Mouse (Mus musculus): ENCODE measurements around the gene Tom1. TPM values are rescaled to one million over a fixed set of nuclear protein-coding genes. Genes with fewer than 3 reads are reported as not detected.
A peak's percentile ranks its signal among the peaks of the same experiment; 100 is the strongest.

Gene Tom1
- 10 to 100 TPM; 13.7 to 24.0 (median 15.1) TPM for polyA plus RNA-seq (2017; shearing (Covaris generic))

DNA sequence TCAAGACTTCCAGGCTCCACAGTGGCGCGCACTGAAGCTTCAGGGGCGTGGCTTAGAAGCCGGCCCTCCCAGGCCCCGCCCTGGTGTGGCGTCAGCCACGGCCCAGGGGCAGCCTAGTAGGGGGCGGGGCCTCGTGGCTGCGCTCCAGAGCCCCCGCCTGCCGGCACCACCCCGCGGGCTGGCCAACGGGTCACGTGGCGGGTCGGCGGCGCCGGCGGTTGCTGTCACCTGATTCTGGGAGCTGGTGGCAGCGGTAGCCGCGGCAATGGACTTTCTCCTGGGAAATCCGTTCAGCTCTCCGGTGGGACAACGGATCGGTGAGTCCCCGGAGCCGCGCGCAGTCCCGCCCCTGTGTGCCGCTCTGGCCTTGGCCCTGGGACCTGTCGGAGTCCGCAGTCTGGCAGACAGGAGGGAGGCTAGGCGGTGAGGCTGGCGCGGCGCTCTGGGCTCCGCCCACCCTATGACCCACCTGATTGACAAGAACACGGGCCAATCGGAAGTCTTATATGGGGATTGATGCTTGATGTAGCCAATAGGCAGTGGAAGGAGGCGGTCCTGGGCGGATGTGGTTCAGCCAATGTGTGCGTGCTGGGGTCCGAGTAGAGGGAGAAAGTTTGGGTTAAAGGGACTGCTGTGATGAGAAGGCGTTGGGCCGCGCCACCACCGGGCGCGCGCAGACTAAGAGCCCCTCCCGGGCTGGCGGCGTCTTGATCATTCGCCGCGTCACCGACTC lies at the start of gene Tom1:
Tom1 (plus strand) TSS at position 195 of the 733 bp plus-strand sequence.
- ATAC-seq = peak; percentile 95

DNA sequence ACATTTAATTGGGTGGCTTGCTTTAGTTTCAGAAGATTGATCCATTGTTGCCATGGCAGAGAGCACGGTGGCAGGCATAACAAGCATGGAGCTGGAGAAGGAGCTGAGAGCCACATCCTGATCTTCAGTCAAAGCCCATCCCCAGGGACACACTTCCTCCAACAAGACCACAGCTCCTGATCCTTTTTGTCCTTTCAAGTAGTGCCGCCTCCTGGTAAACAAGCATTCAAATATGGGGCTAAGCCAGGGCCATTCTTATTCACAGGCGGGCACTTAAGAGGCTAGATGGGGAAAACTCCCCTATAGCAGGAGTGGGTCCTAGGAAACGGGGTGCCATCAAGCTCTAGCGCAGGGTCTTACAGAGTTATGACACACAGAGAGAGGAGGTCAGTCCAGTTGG lies 46.1 kb upstream of the Tom1 start:
- ATAC-seq = no peak

DNA sequence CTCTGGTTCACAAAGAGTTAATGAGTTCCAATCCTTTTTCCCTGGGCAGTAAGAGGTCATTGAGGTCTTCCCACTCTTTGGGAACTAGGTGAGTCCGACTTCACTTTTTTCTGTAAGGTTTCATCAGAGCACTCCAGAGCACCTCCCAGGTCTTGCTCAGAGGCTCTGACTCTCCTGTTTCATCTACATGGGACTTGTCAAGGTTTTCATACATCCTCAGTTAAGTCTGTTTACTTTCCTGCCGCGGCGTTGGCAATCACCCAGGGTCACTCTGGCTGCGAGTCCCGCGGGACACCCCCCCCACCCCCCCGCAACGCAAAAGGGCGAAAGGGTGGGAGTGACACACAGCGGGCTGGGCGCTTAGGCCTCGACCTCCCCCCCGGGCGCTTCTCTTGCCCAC lies 43.5 kb upstream of the Tom1 start:
- ATAC-seq = no peak

DNA sequence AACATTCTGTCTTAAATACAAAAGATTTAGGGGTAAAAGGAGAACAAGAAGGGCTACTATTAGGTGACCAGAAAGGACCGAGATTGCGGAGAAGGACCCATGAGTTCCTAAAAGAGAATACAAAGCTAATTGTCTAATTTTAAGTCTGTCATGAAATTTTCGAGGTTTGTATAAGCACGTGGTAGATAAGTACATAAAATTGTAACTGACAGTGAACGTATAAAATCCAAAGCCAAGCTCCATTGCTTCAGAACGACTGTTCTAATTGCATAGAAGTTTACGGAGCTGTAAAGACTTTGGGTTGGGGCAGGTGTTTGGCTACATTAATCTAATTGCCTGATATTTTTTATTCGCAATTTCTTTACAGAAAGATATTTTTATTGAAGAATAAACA lies 40.4 kb upstream of the Tom1 start, which contains the start of gene Hmgxb4:
Hmgxb4 (plus strand) TSS at position 276 of the 394 bp plus-strand sequence.
- ATAC-seq = peak; percentile 8

DNA sequence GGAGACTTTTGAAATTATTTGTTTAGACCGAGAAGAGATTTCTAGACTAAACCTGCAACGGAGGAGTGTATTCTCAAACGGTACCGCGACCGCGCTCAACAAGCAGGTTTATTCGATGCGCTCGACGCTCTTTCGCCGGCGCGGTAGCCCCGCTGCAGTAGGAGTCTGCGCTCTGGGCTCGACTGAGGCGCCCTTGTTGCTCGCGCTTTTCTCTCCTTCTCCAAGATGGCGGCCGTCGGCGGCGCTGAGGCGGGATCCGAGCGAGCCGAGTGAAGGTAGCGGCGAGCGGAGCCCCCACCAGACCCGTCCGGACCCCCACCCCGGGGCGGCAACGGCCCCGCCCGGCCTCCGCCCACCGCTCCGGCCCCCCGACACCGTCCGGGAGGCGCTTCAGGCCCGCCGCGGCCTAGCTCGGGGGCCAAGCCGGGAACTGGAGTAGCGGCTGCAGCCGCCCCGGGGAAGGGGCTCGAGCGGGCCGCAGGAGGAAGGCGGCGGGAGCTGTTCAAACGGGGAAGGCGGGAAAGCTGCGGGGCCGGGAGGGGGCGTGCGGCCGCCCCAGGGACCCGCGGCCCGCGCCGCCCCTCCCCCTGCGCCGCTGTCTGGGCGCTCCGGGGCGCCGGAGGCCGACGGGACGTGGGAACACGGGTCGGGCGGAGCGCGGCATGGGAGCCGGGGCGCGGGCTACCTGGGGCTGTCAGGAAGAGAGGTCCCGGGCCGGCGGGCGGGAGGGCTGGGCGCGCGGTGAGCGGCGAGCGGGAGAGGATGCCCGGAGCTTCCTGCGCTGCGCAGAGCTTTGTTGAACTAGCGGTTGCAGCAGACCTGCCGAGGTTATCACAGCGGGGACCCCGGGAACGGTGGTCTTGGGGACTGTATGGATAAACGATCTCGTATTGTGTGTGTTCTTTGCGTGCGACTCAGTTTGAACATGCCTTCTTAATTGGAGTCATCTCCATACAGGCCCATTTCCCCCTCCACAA lies 39.7 kb upstream of the Tom1 start:
- ATAC-seq = peak; percentile 96

DNA sequence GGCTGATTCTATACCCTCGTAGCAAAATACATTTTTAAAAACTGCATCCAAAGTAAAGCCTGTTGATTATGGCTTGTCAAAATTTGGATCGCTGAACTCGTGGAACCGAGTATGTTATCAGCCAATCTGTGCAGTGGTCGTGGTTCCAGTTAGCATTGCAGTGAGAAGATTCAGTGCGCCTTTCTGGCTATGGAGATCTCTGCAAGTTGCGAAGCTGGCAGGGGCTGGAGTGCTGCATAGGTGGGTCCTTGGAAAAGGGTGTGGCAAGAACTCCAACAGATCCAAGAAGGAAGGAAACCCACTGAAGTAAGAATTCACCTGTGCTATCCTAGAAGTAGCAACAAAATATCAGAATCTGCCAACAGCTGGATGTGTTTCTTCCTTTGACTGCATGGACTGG lies 39.0 kb upstream of the Tom1 start:
- no peak for ATAC-seq

DNA sequence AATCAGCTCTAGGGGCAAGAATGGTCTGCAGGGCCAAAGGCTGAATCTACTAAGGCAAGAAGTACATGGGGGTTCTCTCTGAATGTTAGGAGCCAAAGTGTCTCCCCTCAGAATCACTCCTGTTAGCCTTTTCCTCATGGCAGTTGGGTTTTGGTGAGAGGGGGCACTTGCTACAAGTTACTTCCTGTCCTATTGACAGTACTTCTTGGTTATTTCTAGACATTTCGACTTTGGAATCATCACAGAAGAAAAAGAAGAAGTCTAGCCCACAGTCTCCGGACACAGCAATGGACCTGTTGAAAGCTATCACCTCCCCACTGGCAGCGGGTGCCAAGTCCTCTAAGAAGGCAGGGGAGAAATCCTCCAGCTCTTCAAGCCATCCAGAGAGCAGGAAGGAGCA lies 33.1 kb upstream of the Tom1 start:
- ATAC-seq = no peak

DNA sequence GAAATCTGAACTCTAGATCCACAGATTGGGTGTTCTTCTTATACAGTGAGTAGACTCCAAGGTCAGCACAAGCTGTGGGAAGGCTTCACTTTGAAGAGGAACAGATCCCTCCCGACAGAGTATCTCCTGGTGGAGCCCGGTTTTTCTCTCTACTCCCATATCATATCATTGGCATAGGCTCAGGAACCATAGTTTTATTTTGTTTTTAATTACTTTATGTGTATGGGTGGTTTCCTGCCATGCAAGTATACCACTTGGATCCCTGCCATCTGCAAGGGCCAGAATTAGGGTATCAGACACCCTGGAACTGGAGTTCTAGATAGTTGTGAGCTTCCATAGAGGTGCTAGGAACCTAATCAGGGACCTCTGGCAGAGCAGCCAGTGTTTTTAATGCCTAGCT lies 24.7 kb upstream of the Tom1 start:
- ATAC-seq = no peak

DNA sequence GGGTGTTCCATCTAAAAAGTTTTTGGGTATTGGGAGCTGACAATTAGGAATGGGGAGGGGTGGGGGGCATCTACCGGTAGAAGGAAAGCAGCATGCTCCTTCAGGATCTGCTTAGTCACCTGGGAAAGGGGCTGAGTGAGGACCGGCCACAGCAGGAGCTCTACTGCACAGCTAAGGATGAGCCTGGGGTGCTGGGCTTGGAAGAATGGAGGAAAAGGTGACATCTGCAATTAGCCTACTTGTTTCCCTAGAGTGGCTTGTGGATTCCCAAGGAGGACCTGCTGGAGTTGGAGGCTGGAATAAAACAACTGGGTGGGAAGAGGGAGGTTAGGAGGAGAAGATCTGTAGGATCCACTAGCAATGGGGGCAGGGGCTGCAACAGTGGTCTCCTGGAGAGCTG lies 19.9 kb upstream of the Tom1 start:
- no peak for ATAC-seq

DNA sequence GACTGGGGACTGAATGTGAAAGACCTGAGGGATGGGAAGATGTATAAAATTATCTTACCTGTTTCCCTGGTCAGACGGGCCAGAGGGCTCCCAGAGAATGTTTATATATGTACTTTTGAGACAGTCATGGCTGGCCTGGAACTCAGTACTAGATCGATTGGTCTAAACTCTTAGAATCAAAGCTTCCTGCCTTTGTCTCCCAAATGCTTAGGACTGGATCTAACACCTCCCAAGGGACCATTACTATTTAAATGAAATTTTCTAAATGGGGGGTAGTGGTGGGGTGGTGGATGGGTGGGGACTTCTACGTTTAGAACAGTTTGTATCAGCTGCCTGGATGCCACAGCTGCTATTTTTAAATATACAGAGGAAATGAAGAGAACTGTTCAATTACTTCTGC lies 19.5 kb upstream of the Tom1 start:
- ATAC-seq = no peak

DNA sequence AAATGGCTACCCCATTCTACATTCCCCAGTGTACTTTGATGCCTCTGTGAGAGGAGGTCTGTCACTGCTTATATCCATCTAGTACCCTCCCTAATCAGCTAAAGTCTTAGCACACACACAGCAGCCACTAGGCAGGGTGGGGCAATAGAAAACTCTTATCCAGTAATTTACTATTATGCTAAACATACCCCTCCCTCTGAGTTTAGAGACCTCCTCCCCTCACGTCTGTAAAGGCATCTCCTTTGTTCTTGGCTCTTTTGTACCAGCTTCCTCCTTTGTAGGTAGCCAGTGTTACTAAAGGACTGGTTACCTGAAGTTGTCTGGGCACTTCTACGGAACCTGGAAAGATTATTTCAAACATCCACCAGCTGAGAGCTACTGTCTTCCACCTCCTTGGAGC lies 17.5 kb upstream of the Tom1 start:
- no peak for ATAC-seq

DNA sequence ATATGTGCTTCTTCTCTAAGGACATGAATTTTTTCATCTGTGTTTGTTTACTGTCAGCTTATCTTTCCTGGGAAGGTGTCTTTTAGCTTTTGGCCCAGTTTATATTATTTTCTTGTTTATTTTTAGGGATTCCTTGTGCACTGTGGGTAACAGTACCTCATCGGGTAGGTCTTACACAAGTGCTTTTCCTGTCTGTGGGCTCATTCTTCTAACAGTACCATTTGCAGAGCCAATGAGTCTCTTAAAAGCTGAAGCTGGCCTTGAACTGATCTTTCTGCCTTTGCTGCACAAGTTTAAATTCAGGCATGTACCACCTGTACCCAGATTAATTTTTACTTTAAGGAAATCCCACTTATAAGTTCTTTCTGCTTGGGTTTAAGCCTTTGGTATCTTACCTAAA lies 17.1 kb upstream of the Tom1 start:
- ATAC-seq = no peak

DNA sequence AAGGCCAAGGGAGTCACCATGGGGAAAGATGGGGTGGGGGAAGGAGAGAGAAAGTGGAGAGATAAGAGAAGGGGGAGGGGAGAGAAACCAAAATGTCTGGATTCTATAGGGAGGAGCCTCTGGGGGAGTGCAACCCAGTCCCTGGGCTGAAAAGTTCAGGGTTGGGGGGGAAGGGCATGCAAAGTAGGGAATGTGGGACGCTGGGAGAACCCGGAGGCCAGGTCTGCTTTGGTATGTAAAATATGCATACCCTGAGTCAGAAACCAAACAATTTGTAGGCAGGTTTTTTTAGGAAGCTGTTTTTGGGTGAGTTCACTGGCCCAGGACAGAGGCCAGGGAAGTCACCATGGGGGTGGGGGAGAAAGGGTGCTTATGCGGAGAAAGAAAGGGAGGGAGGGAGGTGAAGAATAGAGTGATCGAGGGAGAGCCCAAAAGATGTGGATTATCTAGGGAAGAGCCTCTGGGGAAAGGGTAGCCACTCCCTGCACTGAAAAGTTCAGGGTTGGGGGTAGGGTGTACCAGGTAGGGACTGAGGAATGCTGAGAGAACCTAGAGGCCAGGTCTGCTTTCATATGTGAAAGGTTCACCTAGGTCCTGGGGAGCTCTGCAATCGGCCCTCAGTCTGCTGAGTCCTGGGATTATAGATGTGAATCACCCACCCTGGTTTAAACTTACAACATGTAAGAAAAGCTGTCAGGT lies 15.1 kb upstream of the Tom1 start:
- no peak for ATAC-seq

DNA sequence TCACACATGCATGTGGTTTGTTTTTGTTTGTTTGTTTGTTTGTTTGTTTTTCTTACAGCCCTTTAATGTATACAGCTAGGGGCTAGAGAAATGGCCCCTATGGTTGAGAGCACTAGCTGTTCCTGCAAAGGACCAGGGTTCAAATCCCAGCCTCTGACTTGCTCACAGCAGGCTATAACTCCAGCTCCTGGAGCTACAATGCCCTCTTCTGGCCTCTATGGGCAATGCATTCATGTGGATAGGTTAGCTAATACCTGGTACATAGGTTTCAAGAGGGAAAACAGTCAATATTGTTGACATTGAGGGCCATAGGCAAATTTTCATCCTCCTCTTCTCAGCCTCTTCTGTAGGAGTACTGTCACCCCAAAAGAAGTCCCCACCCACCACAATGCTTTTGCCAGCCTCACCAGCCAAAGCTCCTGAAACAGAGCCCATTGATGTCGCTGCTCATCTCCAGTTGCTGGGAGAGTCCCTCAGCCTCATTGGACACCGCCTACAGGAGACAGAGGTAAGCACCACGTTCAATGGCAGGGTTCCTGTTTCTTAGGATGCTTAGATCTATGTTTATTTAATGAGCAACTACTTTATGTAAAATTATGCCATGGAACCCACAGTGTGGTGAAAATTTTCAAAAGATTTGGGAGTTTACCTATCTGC lies 9.7 kb upstream of the Tom1 start:
- ATAC-seq = no peak

DNA sequence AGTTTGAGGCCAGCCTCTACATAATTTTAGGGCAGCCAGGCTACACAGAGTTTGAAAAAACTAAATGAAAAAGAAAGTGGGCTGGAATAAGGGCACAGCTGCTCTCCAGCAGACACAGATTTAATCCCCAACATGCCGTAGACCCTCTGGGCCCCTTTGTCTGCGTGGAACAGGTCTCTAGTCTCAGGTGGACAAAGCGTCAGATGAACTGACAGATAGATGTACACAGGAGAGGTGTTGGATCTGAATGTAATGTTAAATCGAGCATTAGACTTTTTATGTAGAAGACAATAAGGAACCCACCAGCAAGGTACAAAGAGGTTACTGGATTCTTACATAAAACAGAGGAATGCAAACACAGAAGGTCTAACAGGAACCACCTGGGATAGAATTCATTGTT lies 7.7 kb upstream of the Tom1 start:
- no peak for ATAC-seq

DNA sequence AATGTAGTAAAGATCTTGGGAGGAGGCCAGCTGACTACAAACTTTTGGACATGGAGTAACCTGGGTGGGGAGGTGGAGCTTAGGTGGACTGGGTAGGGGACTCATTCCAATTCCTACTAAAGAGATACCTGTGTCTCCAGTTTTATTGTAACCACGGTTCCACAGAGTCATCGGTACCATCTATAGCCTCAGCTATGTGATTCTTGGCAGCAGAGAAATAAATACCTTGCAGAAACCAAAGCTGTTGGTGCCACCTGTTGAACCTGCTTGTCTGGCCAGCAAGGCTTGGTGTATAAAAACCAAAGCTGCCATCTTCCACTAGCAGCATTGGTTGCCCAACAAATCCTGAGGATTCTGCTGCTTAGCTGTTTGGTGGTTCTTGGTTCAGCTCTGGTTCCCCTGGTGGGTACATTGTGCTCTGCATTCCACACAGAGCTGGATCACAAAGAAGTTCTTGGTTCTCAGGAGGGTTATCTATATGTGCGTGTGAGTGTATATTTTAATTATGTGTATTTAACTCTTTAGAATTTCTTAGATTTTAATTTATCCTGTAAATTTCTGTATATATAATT lies 3.0 kb upstream of the Tom1 start:
- no peak for ATAC-seq

DNA sequence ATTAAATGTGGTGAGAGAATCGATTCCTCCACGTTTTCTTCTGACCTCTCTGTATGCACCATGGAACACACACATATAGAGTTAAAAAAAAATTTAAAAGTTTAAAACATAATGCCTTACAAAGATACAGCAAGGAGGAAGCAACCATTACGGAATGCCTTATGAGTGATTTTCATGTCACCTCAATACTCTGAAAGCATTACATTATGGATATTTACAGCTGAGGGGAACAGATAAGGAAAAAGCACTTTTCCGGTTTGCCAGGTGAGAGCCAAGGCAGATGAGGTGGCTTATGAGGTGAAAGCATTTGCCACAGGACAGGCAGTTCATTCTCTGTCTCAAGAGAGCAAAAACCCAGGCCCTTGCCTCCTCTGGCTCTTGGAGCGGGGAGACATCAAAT lies 544 bp upstream of the Tom1 start:
- no peak for ATAC-seq

DNA sequence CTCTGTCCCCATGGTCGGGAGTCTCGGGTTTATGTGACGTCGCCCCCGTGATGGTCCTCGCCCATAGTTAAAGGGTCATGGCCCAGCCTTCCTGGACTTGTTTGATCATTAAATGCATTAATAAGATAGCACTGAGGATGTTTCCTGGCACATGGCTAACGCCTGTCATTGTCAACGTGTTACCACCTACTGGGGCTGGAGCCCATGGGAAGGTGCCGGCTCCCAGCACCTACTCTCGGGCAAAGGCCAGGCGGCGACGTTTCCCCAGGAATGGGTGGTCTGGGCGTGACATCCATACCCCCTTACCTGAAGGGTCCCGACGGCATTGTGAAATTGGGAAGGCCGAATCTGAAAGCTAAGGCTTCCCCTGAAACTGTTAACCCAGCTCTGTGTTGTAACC lies 780 bp downstream of the Tom1 start:
- peak; percentile 11 for ATAC-seq

DNA sequence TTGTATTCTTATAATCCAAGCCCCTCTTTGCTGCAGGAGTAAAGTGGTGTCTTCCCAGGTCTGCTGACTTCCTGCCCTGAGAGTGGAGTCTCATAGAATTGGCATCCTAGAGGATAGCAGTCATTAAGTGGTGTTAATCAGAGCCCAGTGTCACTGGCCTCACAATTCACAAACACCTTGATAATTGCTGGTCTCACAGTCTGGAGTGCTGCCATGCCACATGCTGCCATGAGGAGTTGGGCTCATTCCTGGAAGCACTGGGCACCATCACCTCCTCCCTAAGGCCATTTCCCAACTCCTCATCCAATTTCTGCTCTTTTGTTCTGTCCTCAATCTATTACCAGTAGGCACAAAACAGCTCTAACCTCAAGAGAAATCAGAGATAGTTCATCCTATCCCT lies 2.1 kb downstream of the Tom1 start:
- no peak for ATAC-seq

DNA sequence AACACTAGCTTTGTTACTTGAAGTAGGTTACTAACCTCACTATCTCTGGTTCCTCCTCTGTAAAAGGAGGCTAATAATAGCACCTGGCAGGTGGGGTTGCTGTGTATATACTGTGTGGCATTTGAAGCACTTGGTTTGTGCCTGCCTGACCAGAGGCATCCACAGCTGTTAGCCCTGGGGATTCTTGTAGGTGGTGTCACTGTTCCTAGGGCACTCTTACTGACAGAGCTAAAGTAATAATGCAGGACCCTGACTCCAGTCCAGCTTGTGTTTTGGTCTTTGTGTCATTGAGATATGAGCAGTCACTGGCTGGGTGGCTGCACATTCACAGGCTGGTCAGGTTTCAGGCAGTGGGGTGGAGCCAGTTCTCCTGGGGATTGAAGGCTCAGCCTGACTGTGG lies 5.0 kb downstream of the Tom1 start:
- ATAC-seq = no peak

DNA sequence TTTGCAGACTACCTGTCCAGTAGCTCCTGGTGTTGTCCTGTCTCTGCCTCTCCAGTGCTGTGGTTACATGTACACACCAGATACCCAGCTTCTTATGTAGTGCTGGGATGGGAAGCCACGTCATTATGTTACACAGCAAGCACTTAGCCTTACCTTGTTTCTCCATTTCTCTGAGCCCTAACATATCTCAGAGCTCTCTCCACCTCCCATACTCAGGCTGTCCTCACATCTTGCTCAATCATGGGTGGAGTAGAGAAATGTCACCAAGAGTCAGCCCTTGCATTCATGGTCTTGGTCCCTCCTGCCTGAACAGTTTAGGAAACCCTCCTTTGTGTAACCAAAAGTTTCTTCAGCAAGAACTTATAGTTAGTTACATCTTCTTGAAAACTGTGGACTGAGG lies 6.2 kb downstream of the Tom1 start:
- no peak for ATAC-seq

DNA sequence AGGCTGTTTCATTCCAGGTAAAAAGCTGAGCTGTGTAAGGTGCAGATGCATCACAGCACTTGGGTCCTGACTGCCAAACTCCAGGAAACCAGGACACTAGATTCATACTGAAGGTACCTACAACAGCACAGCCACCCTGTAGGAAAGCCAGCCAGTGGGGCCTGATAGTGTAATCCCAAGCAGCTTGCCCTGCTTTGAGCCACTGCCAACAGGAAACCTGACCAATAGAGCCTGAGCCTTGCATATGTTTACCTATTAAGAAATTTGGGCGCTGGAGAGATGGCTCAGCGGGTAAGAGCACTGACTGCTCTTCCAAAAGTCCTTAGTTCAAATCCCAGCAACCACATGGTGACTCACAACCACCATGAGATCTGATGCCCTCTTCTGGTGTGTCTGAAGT lies 8.7 kb downstream of the Tom1 start:
- ATAC-seq = no peak

Data from inflammation-experienced regulatory T-cells, adult 6 months (primary cell).